ENCODE assay signal across 10 mouse cellular contexts in the genomic region with DNA sequence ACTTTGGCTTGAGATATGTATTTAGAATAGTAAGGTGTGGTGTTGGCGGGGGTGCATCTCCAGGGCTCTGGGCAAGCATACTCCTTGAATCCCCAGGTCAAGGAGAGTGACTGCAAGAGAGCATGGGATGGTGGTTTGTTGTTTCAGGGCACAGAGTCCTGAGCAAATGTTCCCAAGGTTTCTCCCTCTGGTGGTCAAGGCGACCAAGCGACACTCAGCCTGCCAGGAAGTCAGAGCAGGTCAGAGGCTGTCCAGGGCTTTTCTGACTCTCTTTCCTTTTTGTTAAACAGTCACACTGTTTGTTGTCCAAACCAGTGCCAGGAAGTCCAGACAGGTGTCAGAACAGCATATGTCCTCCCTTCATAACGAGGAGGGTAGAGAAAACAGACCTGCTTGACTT. TPM values are rescaled to one million over a fixed set of nuclear protein-coding genes. Genes with fewer than 3 reads are reported as not detected.
DNase-seq lines count a peak whose midpoint lies in the region; ATAC-seq lines count a peak whose summit lies in the region.
"Had no signal": no experiment of that assay in that cellular context is flagged by ENCODE, and none has a peak within 500 bp of the region (broad histone marks: within the 10 kb centered on the region; RNA-seq: fewer than 3 reads in every experiment).

TSS of gene Ccdc121 (minus strand) at position 145 of the 400 bp plus-strand sequence.

- H3K36me3 ChIP-seq in lung, embryonic 15.5 days, result no peaks in the 10 kb centered on the region
- H3K36me3 ChIP-seq: midbrain, embryonic 10.5 days had no signal

- H3K27ac ChIP-seq in lung, embryonic 15.5 days, result no peak within 1 kb of the TSS
- H3K27ac ChIP-seq: forebrain, embryonic 13.5 days; midbrain, embryonic 10.5 days had no signal

- H3K27me3 ChIP-seq in lung, embryonic 15.5 days, result no peaks in the 10 kb centered on the region
- H3K27me3 ChIP-seq: forebrain, embryonic 13.5 days had no signal

- peaks cover 21% of the 10 kb centered on the region for H3K4me1 ChIP-seq in lung, embryonic 15.5 days
- H3K4me1 ChIP-seq: forebrain, embryonic 13.5 days; midbrain, embryonic 10.5 days had no signal

- ATAC-seq in lung, embryonic 15.5 days (ENCODE audit: borderline replicate concordance, extremely low read depth, low FRiP score, low TSS enrichment), result peak; percentile 25; the same call in 1 of the 2 replicates
- ATAC-seq: forebrain, embryonic 13.5 days had no signal

- H3K9ac ChIP-seq in lung, embryonic 15.5 days, result no peak within 1 kb of the TSS
- H3K9ac ChIP-seq: forebrain, embryonic 13.5 days had no signal

- 38% methylated on average over 4 of the region's 4 CpGs for WGBS in lung, embryonic 15.5 days

- DNase-seq in adrenal gland, adult 2 months, result peak; percentile 47
- DNase-seq in adrenal gland, adult 18-20 months (ENCODE audit: low spot score in 2 of 2), result no peak
- peak; percentile 30 for DNase-seq in kidney, adult 9 months
- DNase-seq in kidney, adult 11 months, result no peak
- peak; percentile 15 for DNase-seq in cerebellum, adult 9-11 months
- DNase-seq in spleen, postnatal 14 days (ENCODE audit: low spot score in 2 of 2), result no peak
- no peak for DNase-seq in right cerebral cortex, adult 18-20 months

- H3K4me2 ChIP-seq in lung, embryonic 15.5 days, result no peak within 1 kb of the TSS
- H3K4me2 ChIP-seq: forebrain, embryonic 13.5 days had no signal

- H3K9me3 ChIP-seq in lung, embryonic 15.5 days, result no peaks in the 10 kb centered on the region
- H3K9me3 ChIP-seq: forebrain, embryonic 13.5 days; midbrain, embryonic 10.5 days had no signal

- no peak within 1 kb of the TSS for H3K4me3 ChIP-seq in lung, embryonic 15.5 days
- H3K4me3 ChIP-seq: forebrain, embryonic 13.5 days; midbrain, embryonic 10.5 days had no signal

RNA-seq across cellular contexts. Expression of gene Ccdc121, which starts in this region (rescaled TPM):
- total RNA-seq in adrenal gland, adult 2 months (2021), result not detected
- not detected in 2 replicates for polyA plus RNA-seq in adrenal gland, adult 2 months (2012; rRNA removed)
- total RNA-seq in adrenal gland, adult 18-20 months (2021), result not detected
- polyA plus RNA-seq in lung, embryonic 15.5 days (2015; fragmentation: Nextera tagmentation; extraction: Ambion mirVana), result 0.31 and 0.44 TPM in 2 replicates
- polyA plus RNA-seq: forebrain, embryonic 13.5 days had no signal

Comparison
In these comparisons a context has a peak if more than half of its experiments do, and no peak if none do; other contexts are left out.
1. DNase-seq: peak in kidney, adult 9 months (single experiment) and cerebellum, adult 9-11 months (single experiment); none in adrenal gland, adult 18-20 months (0 of 2), kidney, adult 11 months (single experiment), spleen, postnatal 14 days (0 of 2) and right cerebral cortex, adult 18-20 months (single experiment).
2. Peak in DNase-seq in adrenal gland, adult 2 months; RNA of the gene not detected or under 1 TPM.
3. Peak in ATAC-seq in lung, embryonic 15.5 days; RNA of the gene not detected or under 1 TPM.